Mouse (Mus musculus) right cerebral cortex, postnatal 36 days (tissue): ENCODE measurements at regions not wholly inside any gene's neighbourhood (a gene's known extent, or its start where the extent isn't known, plus 50 kb on each side); places are given as distances from the start of the nearest gene placed in this dataset.

Experiments
- DNase-seq, 2 experiments: peaks; one replicate each; pipeline ENCODE4 v3.0.0; 2022; ENCODE audit warnings: low spot score in 2 of 2, mixed read lengths in 1 of 2

DNA sequence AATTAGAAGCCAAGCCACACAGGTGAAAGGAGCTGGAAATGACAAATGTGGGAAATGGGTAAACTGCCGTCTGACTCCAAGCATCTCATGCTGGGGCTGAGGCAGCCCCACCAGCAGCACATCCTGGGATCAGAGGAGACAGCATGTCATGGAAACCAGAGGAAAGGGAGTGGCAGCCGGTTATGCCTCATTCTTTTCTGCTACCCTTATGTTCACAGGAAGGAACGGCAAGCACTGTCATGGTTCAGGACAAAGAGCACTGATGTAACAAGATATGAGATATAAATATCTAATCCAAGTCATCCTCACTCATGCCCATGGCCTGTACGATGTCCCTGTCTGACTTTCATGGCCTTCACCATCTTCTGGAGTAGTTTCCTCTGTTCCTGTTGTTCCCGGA lies 125.2 kb upstream of the Tnfaip3 start:
- no peak for DNase-seq

DNA sequence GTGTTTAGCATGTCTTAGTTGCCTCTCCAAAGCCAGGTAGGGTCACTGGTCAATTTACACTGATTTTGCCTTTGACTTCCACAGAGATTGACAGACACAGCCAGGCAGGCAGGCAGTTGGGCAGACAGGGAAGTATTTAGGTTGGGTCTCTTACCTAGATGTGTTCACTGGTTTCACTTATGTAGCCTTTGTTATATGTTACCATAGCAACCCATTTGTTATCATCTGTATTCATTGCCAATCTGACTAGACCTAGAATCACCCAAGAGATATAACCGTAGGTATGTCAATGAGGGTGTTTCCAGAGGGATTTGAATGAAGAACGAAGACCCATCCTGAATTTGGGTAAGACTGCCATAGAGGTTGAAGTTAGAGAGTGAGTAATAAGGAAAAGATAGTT lies 123.8 kb upstream of the Tnfaip3 start:
- DNase-seq = no peak

DNA sequence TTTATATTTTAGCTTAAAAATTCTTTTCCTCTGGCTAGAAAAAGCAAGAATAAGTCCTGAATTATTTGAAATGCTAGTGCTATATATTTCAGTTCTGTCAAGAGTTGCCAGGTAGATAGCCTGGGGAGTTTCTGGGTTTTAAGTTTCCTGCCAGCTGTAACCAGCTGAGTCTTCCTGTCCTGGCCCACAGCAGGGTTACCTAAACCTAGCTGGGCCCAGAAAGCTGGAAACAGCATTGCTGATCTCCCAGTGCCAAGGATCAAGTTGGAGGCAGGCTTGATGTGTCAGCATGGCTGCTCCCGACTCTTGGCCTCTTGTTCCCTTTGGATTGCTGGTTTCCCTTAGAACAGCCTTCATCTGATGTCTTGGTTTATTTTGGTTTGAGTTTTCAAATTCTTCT lies 122.8 kb upstream of the Tnfaip3 start:
- no peak for DNase-seq

DNA sequence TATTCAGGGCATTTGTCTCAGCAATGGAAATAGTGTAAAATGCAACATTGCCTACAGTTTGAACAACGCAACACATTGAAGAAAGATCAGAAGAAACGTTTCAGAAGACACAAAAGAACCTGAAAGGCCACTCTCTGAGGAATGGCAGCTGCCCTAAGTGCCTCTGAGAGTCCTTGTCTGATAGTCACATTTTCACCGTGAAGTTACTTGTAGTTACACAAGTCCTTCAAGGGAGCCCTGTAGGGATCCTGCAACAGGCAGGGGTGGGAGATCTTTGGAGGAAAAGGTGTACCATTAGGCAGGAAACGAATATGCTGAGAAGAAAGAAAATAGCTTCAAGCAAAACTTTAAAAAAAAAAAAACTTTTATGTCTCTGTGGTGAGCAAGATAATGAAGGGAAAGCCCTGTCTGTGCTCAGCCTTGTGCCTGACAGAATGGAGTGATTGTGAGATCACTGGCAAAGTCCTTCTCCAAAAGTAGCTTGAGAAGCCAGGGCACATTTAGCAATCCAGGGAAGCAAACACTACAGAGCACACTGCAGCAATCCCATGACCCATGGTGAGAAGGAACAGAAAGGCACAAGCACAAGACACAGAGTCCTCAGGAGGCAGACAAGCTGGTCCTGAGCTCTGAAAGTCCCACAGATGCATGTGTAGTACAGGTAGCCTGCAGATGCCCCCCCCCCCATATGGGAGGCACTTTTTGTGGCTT lies 112.3 kb upstream of the Tnfaip3 start:
- DNase-seq = no peak

DNA sequence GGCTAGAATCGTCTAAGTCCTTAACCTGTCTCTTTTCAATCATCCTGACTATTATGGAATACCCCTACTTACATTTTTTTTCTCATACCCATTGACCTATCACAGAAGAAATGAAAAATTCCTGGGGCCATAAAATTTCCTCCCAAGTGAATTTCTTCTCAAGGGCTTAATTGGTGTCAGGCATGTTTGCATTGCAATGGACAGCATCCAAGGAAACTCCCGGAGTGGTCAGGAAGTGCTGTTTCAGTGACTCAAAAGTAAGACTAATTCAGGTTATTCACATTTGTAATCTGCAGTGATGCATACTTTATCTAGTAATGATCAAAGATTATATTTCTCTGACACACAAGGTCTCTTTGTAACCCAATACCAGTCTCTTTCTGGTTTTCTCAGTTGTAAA lies 111.5 kb upstream of the Tnfaip3 start:
- DNase-seq = no peak

DNA sequence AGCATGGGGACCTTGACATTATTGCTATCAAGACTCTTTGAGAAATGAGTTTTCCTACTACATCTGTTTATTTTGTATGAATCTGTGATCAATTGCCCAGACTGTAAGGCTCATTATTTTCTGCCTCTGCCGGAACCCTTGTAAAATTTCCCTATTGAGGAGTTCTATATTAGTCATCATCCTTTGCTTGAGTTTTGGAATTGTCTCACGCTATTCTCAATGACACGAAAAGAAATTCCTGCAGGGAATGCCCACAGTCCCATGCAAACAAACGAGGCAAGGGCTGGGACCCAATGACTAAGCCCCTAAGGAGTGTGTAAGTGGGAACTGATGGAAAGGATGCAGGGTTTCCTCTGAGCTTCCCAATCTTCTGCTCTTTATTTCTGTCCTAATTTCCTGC lies 111.0 kb upstream of the Tnfaip3 start:
- DNase-seq = no peak

DNA sequence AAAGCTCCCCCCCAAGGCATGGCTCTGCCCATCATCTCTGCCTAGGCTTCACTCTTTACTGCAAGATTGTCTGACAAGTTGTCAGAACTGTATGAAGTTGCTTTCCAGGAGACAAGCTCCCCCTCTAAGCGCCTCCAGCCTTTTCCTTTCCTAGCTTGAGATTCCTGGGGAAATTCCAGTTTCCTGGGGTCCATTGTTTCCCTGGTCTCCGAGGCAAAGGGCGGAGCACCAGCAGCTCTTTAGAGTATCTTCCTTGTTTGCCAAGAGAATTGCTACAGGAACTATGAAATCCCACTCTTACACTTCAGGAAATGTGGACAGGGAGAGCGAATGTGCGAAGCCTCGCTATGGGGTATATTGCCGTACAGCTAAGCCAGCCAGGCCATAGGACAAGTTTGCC lies 108.2 kb upstream of the Tnfaip3 start:
- DNase-seq = no peak

DNA sequence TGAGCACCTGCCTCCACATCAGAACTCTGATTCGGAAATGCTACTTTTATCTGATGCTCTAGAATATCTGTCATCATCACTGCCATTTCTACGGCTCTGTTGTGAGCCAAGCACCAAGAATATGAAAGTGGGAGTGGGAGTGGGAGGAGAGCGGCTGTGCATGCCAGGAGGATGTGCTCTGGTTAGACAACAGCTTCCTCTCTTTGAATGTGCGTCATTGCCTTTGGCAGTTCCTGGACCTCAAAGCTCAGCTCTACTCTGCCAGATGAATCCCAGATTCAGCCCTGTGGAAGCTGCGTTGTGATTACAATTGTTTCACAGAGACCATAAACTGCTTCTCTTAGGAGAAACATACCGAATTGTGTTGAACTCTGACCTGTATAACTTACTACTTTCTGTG lies 106.8 kb upstream of the Tnfaip3 start:
- DNase-seq = peak; percentile 22 to 75

DNA sequence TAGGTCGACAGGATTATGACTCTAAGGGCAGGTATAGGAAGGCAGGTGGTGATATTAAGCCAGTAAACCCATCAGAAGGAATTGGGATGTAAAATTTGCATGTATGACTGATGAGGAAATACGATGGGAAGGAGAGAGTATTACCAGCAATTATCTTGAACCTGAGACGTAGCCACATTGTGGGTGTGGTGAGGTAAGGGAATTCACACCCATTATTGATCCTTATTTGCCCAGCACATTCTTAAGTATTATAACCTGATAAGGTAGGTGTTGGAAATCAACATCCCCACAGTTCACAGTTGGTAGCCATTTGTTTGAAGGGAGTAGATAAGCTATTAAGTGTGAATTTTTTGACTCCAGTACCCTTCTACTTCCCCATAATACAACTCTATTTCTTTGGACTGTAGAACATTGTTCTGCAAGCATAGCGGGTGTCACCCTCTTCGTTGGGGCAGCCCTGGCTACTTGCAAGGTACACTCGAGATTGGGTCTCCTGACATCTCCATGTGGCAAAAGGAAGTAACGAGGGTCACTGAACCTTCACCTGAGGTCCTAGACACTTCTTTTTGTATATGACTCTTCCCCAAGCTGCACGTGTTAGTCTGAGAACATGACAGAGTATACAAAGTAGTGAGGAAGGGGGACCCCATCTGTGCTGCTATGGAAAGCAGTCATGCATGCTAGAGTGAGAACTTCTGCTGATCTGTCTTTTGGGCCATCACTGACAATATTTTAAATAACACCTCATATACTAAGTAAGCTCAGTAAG lies 104.0 kb upstream of the Tnfaip3 start:
- DNase-seq = no peak

DNA sequence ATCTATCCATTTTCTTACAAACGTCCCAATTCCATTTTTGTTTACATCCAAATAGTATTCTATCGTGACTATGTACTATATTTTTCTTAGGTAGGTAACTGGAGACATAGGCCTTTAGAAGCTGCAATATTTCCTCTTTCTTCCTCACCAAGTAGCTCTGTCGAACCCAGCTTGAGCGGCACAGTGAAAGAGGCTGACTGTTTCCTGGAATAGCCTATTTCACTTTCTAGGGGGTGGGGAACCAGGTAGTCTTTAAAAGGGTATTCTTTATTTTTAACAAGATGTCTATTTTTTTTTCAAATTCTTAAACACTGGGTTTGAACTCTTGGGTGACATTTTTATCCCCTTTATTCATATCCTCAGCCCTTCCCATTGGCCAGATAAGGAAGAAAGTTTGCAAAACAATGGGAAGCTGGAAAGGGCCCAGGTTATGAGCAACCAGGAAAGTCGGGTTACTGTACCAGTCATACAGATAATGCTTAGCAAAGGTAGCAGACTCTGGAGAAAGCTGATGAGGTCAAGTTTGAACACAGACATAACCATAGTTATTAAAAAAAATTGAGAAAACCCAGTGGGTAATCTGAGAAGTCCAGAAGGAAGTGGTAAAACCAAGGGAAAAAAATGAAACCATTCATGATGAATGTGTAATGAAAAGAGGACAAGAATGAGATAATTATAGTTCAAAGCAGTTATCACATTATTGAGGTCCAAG lies 103.3 kb upstream of the Tnfaip3 start:
- DNase-seq = no peak

DNA sequence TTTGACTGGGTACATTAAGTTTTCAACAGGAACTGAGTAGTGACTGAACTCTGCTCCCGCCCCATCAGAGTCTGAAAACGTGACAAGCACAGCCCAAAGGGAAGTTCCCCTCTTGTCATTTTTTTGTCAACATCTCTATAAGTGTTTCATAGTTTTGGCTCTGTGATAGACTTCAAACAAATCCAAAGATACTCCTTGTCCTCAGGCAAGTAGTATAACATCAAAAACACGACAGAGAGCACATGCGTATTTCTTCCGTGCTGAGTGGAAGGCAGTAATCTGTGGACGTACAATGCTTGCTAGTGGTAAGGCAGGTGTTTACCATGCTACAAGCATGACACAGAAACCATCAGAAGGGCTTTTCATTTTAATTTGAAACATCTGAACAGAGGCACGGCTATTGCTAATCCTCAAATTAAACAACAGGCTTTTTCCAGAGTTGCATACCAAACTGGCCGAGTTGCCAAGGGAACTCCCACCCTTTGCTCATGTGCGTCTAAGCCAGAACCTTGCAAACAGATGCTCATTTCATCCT lies 101.7 kb upstream of the Tnfaip3 start:
- no peak for DNase-seq

DNA sequence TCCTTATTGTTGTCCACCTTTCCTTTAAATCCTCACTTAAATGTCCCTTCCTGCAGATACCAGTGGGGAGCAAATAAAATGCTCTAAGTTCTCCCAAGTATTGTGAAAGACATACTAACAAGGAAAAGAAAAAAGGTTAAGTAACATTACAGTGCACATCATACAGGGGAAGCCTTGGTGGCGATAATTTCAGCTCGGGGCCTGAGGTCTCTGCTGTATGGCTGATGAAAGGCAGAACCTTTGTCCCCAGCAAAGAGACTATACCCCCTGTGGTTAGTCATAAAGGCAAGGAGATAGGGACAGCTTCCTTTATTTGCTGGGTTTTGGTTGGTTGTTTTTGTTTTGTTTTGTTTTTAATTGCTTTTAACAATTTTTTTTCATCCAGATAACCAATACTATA lies 97.0 kb upstream of the Tnfaip3 start:
- no peak for DNase-seq

DNA sequence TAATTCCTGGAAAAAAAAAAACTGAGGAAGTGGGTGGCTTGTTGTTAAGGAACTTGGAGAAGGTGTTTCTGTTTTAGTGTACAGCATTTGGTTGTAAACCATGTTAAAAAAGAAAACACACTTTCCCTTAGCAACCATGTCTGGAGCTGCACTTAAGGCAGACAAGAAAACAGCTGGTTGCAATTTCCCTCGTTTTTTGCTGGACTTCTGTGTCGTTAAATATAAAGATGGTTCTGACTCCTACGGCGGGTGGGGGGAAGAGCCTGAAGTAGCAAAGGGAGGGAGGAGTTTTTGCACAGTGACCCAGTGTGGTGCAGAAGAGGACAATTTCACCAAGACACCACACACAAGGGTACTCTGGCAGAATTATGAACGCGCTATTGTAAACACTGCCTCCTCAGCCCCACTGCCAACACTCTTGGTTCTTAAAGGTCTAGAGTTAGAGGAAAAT lies 89.8 kb upstream of the Tnfaip3 start:
- no peak for DNase-seq

DNA sequence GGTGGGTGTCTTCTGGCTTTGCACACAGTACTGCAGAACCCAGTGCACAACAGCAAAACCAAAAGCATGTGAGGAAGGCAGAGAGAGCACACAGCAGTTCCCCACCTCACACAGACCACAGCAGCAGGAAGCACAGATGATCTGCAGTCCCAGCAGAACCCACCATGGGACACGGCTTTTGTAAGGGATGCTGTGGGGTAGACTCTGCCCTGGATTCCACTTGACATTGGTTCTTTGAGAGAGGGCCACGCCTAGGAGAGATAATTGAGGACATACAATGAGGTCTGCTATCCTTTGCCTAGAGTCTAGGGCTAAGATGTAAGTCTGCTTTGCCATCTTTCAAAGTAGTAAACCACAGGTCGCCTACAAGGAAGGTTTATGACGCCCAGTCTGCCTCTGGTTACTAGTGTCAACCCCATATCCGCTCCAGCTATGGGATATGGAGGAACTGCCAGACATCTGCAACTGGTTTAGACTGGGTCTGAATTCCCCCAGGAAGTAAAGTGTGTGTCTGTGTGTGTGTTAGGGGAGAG lies 89.3 kb upstream of the Tnfaip3 start:
- DNase-seq = no peak

DNA sequence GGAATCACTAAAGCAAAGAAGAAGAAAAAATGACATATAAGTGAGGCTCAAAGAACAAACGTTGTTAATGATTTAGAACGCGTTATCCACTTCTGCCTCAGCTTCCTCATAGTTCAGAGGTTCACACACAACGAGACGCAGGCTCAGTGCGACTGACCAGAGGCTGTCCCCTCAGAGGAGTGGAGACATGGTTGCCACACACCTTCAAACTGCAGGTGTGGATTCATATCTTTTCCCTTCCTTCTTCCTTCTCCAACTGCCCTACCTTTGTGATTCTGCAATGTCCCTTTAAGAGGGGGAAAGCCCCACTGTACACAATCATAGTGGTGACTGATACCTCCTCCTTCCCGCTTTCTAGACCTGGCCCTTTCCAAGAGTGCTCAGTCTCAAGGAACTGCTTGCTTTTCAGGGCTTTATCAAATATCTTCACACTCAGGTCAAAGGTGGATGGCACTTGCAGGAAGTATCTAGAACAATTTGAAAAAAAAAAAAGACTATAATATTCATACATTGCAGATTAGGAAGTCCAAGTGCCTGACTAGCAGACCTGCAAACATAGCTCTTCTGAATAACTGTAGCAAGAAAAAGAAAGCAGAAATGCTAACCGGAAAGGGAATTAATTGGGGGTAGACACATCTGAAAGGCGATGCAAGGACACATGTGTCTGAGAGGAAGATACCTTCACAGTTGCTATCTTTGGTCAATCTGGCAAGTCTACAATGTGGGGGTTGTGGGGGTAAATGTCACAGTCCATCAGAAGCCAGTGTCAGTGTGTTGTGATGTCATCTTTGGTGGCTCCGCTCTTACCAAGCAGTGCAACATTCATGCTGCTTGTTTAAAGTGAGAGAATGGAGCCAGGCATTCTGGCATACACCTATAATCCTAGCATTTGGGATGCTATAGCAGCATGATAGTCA lies 84.2 kb upstream of the Tnfaip3 start:
- DNase-seq = no peak

DNA sequence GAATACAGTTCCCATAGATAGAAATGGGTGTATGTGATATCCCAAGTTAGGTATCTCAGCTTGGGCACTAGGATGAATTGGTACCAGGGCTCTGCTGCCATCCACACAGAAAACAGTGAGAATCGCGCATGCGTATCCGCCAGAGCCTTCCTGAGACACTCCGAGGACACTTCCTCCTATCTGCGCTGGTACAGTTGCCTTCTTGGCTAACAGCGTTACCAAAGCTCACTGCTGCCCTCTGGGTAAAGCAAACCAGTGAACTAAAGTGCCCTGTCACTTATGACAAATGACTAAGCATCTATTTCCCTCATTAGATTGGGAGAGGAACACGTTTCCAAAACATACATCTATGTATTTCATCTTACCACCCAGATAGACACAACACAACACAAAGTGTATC lies 78.8 kb upstream of the Tnfaip3 start:
- no peak for DNase-seq

DNA sequence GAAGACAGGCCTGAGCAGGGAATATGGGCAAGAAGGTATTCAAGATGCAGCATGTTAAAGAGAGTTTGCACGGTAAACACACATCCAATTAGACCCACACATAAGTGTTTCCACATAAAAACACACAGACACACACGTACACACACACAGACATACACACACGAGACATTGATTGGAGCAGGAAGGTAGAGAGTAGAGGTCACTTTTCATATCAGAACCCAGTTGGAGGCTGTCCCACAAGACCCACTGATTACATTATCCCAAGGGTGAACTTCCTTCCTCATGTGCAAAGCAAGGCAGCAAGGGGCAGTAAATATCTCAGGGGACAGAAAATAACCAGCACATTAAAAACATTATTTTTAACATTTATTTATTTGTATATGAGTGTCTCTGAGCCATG lies 78.2 kb upstream of the Tnfaip3 start:
- DNase-seq = no peak

DNA sequence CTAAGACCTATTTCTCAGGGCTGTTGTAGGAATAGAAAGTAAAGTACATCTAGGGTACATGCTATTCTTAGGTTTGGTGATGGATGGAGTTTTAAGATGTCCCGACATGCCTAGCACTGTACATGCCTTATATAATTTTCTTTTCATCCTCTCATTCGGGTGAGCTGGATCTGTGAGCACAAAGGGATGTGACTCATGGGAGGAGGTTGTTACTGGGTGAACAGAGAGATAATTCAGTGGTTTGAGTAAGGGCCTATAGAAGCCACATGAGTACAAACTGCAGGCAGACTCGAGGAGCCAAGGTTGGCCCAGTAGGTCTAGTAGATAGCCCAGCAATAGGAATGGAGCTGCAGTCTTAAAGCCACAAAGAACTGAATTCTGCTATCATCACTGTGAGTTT lies 76.5 kb upstream of the Tnfaip3 start:
- no peak for DNase-seq

DNA sequence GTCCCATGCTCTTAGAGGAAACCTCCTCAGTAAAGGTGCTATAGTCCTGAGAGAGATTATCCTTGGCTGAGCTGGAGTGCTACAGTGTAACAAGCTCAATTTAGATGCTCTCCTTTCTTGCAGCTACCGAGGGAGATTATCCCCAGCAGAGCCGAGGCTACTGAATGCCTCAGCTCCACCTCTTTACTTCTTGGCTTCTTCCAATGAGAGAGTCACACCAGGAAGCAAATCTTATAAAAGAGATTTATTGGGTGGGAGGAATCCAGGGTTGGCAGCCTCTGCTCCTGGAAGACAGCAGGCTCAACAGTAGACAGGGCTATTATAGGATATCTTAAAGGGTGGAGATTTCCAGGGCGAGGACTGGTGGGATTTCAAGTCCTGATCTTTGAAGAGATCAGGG lies 75.7 kb upstream of the Tnfaip3 start:
- DNase-seq = no peak

DNA sequence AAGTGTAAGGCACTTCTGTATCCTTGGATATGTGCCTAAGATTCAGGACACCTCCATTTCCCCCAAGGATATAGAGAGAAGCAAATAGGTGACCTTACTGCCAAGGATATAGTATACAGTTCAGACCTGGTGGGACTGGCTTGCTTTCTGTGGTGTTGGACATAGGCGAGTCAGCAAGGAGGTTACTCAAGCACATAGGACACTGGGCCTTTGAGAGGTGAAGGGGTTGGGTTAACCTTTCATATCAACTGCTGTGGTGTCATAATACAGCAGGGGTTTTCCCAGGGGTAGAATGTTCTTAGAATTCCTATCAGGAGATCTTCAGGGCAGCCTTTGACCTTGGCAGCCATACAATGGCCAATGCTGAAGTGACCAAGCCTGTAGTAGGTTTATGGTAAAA lies 71.5 kb upstream of the Tnfaip3 start:
- DNase-seq = no peak

DNA sequence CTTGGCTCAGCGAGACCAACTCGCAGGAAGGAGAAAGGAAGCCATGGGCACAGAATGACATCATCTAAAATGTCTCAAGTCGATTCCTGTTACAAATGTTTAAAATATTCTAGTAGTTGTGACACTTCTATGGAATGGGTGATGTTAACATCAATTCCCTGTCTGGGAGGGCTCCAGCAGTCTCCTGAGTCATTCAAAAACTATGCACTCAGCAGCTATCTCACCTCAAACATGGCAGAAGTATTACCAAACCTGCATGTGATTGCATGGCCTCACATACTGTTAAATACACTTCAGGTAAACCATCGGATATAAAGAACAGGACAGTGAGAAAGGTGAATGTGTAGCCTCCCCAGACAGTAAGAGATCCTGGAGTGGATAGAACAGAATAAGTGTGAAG lies 66.7 kb upstream of the Tnfaip3 start:
- DNase-seq = no peak
